Mouse (Mus musculus) liver, adult 2 months (tissue): ENCODE data around the gene S1pr3.

Experiments
- CTCF ChIP-seq: fragments of 200-500 bp; IDR thresholded peaks from 2 replicates; pipeline ENCODE4 v1.5.1; 2011; ENCODE audit warnings: low read depth, low read length, control low read depth
- POLR2A ChIP-seq: fragments of 200-500 bp; IDR thresholded peaks from 2 replicates; pipeline ENCODE4 v1.6.1; 2011; ENCODE audit warnings: low read length, control low read depth; ENCODE audit not compliant: insufficient read depth; ENCODE audit errors: extremely low read depth

GRCm38 (mm10) chr13:51437105-51438085 is 29.0 kb downstream of the S1pr3 start:
- TF ChIP-seq POLR2A, result no peak
- no peak for TF ChIP-seq CTCF
